Mouse (Mus musculus) small intestine, adult 2 months (tissue): ENCODE results near the gene Pou2f1. TPM values are rescaled to one million over a fixed set of nuclear protein-coding genes. Genes with fewer than 3 reads are reported as not detected.

Experiments
- H3K27ac ChIP-seq: fragments of 200-500 bp; 2 replicates; pipeline ENCODE4 v1.5.1; 2012; ENCODE audit warnings: low read depth, low read length, control low read depth, inconsistent platforms; ENCODE audit not compliant: insufficient read depth
- H3K27me3 ChIP-seq: fragments of 200-500 bp; 2 replicates; pipeline ENCODE4 v1.6.1; 2012; ENCODE audit warnings: mild to moderate bottlenecking, moderate library complexity, low read length, inconsistent platforms; ENCODE audit not compliant: control insufficient read depth, insufficient read depth
- H3K36me3 ChIP-seq: fragments of 200-500 bp; 2 replicates; pipeline ENCODE4 v1.6.1; 2012; ENCODE audit warnings: mild to moderate bottlenecking, low read length, control low read depth, inconsistent platforms; ENCODE audit not compliant: control insufficient read depth, insufficient read depth
- H3K4me1 ChIP-seq: fragments of 200-500 bp; 2 replicates; pipeline ENCODE4 v1.6.1; 2012; ENCODE audit warnings: low read length, inconsistent platforms, mixed read lengths; ENCODE audit not compliant: control insufficient read depth, insufficient read depth, insufficient read length
- H3K4me3 ChIP-seq: fragments of 200-500 bp; 2 replicates; pipeline ENCODE4 v1.5.1; 2012; ENCODE audit warnings: low read depth, mild to moderate bottlenecking, control low read depth, inconsistent platforms, low read length, moderate library complexity
- CTCF ChIP-seq: fragments of 200-500 bp; IDR thresholded peaks from 2 replicates; pipeline ENCODE4 v1.5.1; 2012; ENCODE audit warnings: low read depth, mild to moderate bottlenecking, control low read depth, inconsistent platforms, low read length, moderate library complexity, mixed read lengths; ENCODE audit not compliant: insufficient replicate concordance, insufficient read length; ENCODE audit errors: extremely low read depth
- POLR2A ChIP-seq: fragments of 200-500 bp; IDR thresholded peaks from 2 replicates; pipeline ENCODE4 v1.6.1; 2012; ENCODE audit warnings: low read depth, mild to moderate bottlenecking, control low read depth, inconsistent platforms, low read length, moderate library complexity
- WGBS: fragments of 180-500 bp; shearing (Covaris S2); methylation state at CpG from one replicate; pipeline ENCODE4 v1.1.7; 2018; 5-methylcytosine and 5-hydroxymethylcytosine counted together
- polyA plus RNA-seq: library from polyadenylated mRNA; depleted of rRNA; stranded (reverse); fragments of >200 nt; gene quantifications from 2 replicates; pipeline ENCODE4 v1.2.3, GENCODE M21; 2012

Pou2f1 gene
- polyA plus RNA-seq, 1 experiment, result 17.6 TPM

DNA sequence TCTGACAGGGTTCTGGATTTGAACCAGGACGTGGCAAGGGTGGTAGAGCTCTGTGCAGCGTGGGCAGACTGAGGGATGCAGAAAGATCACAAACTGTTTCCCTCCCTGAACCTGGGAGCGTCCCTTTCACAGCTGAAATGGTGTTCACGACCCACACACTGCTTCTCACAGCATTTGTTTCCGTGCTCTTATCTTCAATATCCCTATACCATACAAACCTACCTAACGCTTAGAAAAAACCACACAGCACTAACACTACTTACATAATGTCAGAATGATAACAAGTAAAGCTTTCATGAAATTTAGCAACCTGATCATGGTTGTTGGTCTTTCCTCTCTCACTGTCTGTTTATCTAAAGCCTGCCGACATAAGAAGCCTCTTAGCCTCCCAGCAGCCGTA lies 133.8 kb downstream of the Pou2f1 start:
- no peak overlapping the region for H3K4me3 ChIP-seq
- no peak overlapping the region for H3K27ac ChIP-seq
- no peaks in the 10 kb centered on the region for H3K27me3 ChIP-seq
- H3K4me1 ChIP-seq, result no peaks in the 10 kb centered on the region
- H3K36me3 ChIP-seq, result peaks cover 1% of the 10 kb centered on the region; the same call in 1 of the 2 replicates
- WGBS, result 91% methylated on average over 8 of the region's 8 CpGs
- TF ChIP-seq POLR2A (no peak), CTCF (no peak)

DNA sequence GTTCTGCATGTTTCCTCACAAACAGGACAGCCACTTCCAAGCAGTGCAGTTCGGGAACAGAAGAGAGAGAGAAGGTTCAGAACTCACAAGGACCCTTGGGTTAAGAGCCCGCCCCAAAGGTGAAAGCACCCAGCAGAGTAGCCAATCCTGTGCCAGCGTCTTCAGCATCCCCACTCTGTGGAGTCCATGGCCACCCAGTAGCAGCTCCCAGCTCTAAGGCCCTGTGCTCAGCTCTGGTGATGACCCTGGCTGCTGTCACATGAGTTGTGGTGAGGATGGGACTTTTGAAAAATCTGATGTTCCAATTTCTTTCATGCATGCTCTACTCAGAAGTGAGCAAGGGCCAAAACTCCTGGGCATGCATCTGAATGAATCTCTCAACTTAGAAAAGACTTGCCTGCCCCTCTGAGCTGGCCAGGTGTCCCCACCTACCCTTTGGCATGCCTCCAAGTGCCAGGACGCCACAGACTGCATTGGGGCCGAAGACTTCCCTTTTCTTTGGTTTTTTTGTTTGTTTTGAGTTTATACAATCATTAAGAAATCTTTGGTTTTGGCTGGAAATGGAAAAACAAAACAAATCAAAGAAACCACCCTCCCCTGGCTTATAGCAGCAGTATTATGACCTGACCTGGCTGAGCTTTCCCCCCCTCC lies 135.7 kb downstream of the Pou2f1 start:
- Histone ChIP-seq H3K4me3 (no peak overlapping the region), H3K27ac (no peak overlapping the region), H3K27me3 (no peaks in the 10 kb centered on the region), H3K36me3 (peaks cover 1% of the 10 kb centered on the region; the same call in 1 of the 2 replicates), H3K4me1 (no peaks in the 10 kb centered on the region)
- no peak for TF ChIP-seq POLR2A
- TF ChIP-seq CTCF, result no peak
- WGBS, result 70% methylated on average over 5 of the region's 5 CpGs

GRCm38 (mm10) chr1:165864864-165865795 lies 137.3 kb downstream of the Pou2f1 start:
- Histone ChIP-seq H3K4me3 (no peak overlapping the region), H3K36me3 (no peaks in the 10 kb centered on the region; the same call in 1 of the 2 replicates), H3K27me3 (no peaks in the 10 kb centered on the region), H3K4me1 (no peaks in the 10 kb centered on the region), H3K27ac (no peak overlapping the region)
- WGBS, result 69% methylated on average over 14 of the region's 14 CpGs
- TF ChIP-seq CTCF (no peak), POLR2A (no peak)

GRCm38 (mm10) chr1:165862059-165862458 lies 140.4 kb downstream of the Pou2f1 start:
- Histone ChIP-seq H3K36me3 (no peaks in the 10 kb centered on the region), H3K27ac (no peak overlapping the region), H3K27me3 (no peaks in the 10 kb centered on the region), H3K4me1 (no peaks in the 10 kb centered on the region), H3K4me3 (no peak overlapping the region)
- WGBS, result 82% methylated on average over 7 of the region's 7 CpGs
- no peak for TF ChIP-seq POLR2A
- TF ChIP-seq CTCF, result no peak

DNA sequence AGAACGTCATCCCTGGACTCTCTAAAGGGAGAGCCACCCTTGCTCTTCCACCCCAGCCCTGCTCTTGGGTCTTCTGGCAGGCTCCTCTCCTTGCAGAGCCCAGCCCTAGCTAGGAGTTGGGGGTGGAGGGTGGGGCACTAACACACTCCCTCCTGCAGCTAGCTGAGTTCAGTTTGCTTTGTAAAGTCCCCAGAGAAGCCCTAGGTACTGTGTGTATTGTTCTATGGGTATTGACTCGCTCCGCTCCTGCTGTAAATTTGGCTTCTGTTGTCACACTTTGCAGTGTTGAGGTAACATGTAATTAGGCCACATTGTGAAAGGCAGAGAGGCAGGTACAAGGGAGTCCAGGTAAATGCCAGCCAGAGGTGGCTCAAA lies 141.3 kb downstream of the Pou2f1 start:
- no peaks in the 10 kb centered on the region for H3K36me3 ChIP-seq
- WGBS, result 78% methylated on average over 3 of the region's 3 CpGs
- TF ChIP-seq POLR2A, result no peak
- H3K4me3 ChIP-seq, result no peak overlapping the region
- H3K27ac ChIP-seq, result no peak overlapping the region
- no peaks in the 10 kb centered on the region for H3K27me3 ChIP-seq
- no peaks in the 10 kb centered on the region for H3K4me1 ChIP-seq

DNA sequence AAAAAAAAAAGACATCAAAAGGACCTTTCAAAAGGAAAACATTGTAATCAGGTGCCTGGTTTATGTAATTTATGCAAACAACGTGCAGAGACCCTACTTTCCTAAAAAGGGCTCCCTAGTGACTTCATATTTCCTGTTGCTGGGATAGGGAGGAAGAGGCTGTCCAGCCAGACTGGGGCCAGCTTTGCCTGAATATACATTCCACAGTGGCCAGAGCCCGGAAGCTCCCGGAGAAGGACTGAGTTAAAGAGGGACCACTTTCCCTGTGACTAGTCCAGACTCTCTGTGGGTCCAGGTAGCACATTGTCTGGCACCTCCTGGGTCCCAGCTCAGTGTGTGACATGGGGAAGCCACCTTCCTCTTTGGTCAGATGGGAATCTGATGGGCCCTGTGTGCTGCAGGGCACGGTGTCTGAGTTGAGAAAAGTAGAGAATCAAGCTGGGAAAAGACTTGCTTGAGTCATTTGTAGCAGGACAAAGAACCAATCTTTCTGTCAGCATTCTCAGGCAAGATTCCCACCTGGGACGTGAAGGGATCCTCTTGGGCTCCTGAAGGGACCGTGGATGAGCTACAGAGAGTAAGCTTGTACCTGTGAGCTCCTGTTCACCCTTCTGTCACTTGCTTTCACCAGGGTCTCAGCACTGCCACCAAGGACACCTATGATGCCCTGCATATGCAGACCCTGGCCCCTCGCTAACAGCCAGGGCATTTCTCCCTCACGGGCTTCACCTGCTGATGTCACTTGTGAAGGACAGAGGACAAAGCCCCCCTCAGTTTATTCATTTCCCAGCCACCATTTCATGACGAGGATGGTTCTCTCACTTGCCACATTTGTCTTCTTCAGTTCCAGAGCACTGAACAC lies 141.9 kb downstream of the Pou2f1 start:
- Histone ChIP-seq H3K36me3 (no peaks in the 10 kb centered on the region), H3K4me3 (no peak overlapping the region), H3K27me3 (no peaks in the 10 kb centered on the region), H3K4me1 (no peaks in the 10 kb centered on the region), H3K27ac (no peak overlapping the region)
- WGBS, result 72% methylated on average over 9 of the region's 9 CpGs
- TF ChIP-seq CTCF (no peak), POLR2A (no peak)
